Mouse (Mus musculus) lung, embryonic 15.5 days (tissue): Measurements from ENCODE around the gene Efr3b. TPM values are rescaled to one million over a fixed set of nuclear protein-coding genes. Genes with fewer than 3 reads are reported as not detected.
"Not testable (repeated sequence)": the region's sequence is repeated elsewhere in the genome, so short reads cannot be mapped to it uniquely, and the experiment has no call there.

Source experiments
- ATAC-seq: fragments of 200-750 bp; cut with Nextera tagmentation; 2 replicates; pipeline ENCODE4 v1.8.0; 2017; ENCODE audit warnings: moderate number of reproducible peaks, borderline replicate concordance; ENCODE audit not compliant: low FRiP score, low TSS enrichment; ENCODE audit errors: extremely low read depth
- H3K27ac ChIP-seq: fragments of 300-500 bp; sonication (generic); 2 replicates; pipeline ENCODE4 v1.5.1; 2015; ENCODE audit warnings: moderate library complexity, mild to moderate bottlenecking, inconsistent platforms
- H3K27me3 ChIP-seq: fragments of 300-500 bp; sonication (generic); 2 replicates; pipeline ENCODE4 v1.6.1; 2015; ENCODE audit warnings: inconsistent platforms
- H3K36me3 ChIP-seq: fragments of 300-500 bp; sonication (generic); 2 replicates; pipeline ENCODE4 v1.6.1; 2015; ENCODE audit warnings: inconsistent platforms
- H3K4me1 ChIP-seq: fragments of 300-500 bp; sonication (generic); 2 replicates; pipeline ENCODE4 v1.6.1; 2015; ENCODE audit warnings: inconsistent platforms
- H3K4me2 ChIP-seq: fragments of 300-500 bp; sonication (generic); 2 replicates; pipeline ENCODE4 v1.6.1; 2015; ENCODE audit warnings: inconsistent platforms, mild to moderate bottlenecking, moderate library complexity
- H3K4me3 ChIP-seq: fragments of 300-500 bp; sonication (generic); 2 replicates; pipeline ENCODE4 v1.5.1; 2015; ENCODE audit warnings: mild to moderate bottlenecking, inconsistent platforms
- H3K9ac ChIP-seq: fragments of 300-500 bp; sonication (generic); 2 replicates; pipeline ENCODE4 v1.6.1; 2015; ENCODE audit warnings: inconsistent platforms
- H3K9me3 ChIP-seq: fragments of 300-500 bp; sonication (generic); 2 replicates; pipeline ENCODE4 v1.6.1; 2016; ENCODE audit warnings: inconsistent platforms
- WGBS: fragments of 180-500 bp; shearing (Covaris S2); methylation state at CpG from one replicate; pipeline ENCODE4 v1.1.7; 2015; 5-methylcytosine and 5-hydroxymethylcytosine counted together
- polyA plus RNA-seq: library from polyadenylated mRNA; unstranded; fragments of >200 nt; fragmentation: Nextera tagmentation; extraction: Ambion mirVana; gene quantifications from 2 replicates; pipeline ENCODE4 v1.2.1, GENCODE M21; 2015

Gene Efr3b
- polyA plus RNA-seq, 1 experiment from 2014 or later = 4.2 TPM

DNA sequence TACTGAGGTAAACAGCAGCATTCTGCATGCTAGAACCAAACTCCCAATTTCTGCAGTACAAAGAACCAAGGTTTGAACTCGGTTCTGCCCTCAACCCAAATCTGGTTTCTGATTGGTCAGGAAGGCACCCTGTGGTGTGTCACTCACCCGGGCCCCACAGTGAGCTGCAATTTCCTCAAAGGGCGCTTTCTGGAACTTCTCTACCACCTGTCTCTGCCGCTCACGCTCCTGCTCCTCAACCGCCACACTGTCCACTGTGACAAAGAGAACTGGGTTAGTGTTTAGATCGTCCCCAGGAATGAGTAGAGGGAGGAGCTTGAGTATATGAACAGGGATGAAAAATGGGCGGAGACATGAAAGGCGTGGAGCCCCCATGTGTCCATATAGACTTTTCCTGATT, 70.3 kb downstream of the Efr3b start:
- ATAC-seq = no peak
- Histone ChIP-seq H3K4me3 (no peak overlapping the region), H3K9me3 (no peaks in the 10 kb centered on the region), H3K36me3 (no peaks in the 10 kb centered on the region), H3K27ac (no peak overlapping the region), H3K27me3 (no peaks in the 10 kb centered on the region), H3K9ac (no peak overlapping the region), H3K4me1 (no peaks in the 10 kb centered on the region), H3K4me2 (no peak overlapping the region)
- 62% methylated on average over 9 of the region's 9 CpGs for WGBS

DNA sequence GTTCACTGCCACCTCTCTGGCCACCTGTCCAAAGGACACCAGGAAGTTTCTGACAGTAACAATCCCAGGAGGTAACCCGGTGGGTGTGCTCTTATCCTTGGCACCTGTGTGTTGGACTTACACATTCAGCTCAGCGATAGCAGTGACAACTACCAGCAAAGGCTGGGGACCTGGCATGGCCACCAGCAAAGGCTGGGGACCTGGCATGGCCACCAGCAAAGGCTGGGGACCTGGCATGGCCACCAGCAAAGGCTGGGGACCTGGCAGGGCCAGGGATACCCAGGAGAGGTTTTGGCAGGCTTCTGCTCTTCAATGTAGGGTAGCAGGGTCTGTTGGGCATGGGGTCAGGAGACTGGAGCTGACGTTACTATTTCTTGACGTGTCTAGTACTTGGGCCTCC, 71.5 kb downstream of the Efr3b start:
- H3K36me3 ChIP-seq = no peaks in the 10 kb centered on the region
- H3K9ac ChIP-seq = no peak overlapping the region
- ATAC-seq = no peak
- no peak overlapping the region for H3K27ac ChIP-seq
- 86% methylated on average over 4 of the region's 4 CpGs for WGBS
- H3K27me3 ChIP-seq = no peaks in the 10 kb centered on the region
- H3K4me3 ChIP-seq = no peak overlapping the region
- H3K4me2 ChIP-seq = no peak overlapping the region
- no peaks in the 10 kb centered on the region for H3K4me1 ChIP-seq
- H3K9me3 ChIP-seq = no peaks in the 10 kb centered on the region

DNA sequence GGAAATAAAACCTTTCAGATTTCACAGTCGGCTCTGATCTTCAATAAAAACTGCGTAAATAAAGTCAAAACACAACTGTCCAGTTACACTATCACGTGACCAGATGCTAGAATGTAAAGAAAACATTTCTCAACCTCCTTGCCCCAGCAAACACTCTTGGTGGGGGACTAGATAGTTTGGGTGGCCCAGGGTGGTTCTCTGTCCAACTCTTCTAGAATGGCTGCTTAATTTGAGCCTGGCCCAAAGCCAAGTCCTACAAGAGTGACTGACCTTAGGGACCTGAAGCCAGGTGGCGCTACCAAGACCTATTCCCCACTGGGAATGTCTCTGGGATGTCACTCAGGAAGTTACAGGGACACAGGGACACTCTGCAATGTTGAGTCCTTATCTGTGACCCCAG, 78.2 kb downstream of the Efr3b start:
- Histone ChIP-seq H3K36me3 (no peaks in the 10 kb centered on the region), H3K4me3 (peak overlapping the region; percentile 70), H3K27me3 (no peaks in the 10 kb centered on the region), H3K9me3 (no peaks in the 10 kb centered on the region), H3K4me2 (peak overlapping the region; percentile 92), H3K9ac (no peak overlapping the region), H3K4me1 (peaks cover 8% of the 10 kb centered on the region), H3K27ac (peak overlapping the region; percentile 90; the same call in 1 of the 2 replicates)
- 39% methylated on average over 4 of the region's 4 CpGs for WGBS
- ATAC-seq = no peak

DNA sequence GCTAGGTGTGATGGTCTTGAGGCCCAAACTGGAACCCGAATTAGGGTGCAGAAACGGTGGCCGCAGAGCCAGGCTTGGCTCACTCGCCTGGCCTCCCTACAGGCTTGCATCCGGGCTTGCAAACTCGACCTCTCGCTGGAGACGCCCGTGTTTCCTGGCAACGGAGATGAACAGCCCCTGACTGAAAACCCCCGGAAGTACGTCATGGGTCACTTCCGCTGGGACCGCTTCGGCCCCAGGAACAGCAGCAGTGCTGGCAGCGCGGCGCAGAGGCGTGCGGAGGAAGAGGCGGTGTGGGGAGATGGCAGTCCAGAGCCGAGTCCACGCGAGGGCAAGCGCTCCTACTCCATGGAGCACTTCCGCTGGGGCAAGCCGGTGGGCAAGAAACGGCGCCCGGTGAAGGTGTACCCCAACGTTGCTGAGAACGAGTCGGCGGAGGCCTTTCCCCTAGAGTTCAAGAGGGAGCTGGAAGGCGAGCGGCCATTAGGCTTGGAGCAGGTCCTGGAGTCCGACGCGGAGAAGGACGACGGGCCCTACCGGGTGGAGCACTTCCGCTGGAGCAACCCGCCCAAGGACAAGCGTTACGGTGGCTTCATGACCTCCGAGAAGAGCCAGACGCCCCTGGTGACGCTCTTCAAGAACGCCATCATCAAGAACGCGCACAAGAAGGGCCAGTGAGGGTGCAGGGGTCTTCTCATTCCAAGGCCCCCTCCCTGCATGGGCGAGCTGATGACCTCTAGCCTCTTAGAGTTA, 78.7 kb downstream of the Efr3b start:
- peak overlapping the region; percentile 90 for H3K27ac ChIP-seq
- peak overlapping the region; percentile 70 for H3K4me3 ChIP-seq
- H3K36me3 ChIP-seq = no peaks in the 10 kb centered on the region
- H3K9ac ChIP-seq = peak overlapping the region; percentile 75
- WGBS = 2% methylated on average over 53 of the region's 53 CpGs
- peaks cover 8% of the 10 kb centered on the region for H3K4me1 ChIP-seq
- H3K4me2 ChIP-seq = peak overlapping the region; percentile 92
- peaks cover 3% of the 10 kb centered on the region for H3K27me3 ChIP-seq
- no peaks in the 10 kb centered on the region for H3K9me3 ChIP-seq
- peak; percentile 93 for ATAC-seq

DNA sequence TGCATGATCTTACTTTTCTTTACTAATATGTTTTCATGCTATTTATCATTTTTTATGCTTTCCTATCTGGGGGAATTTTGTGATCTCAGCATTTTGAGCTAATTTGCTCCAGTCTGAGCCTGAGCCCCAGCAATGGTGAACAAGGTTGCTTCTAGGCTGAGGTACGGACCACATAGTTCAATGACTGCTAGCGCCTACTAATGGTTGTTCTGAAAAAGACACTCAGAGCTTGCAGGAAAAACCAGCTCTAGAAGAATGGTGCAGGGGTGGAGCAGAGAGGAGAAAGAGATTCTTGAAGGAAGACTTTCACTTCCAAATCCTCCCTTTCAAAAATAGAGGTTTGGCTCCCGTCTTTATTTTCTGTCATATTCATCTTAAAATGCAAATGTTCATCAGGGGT, 82.4 kb downstream of the Efr3b start:
- 15% methylated on average over 3 of the region's 3 CpGs for WGBS
- H3K4me1 ChIP-seq = peaks cover 8% of the 10 kb centered on the region
- H3K9ac ChIP-seq = no peak overlapping the region
- H3K27me3 ChIP-seq = peaks cover 15% of the 10 kb centered on the region
- H3K4me2 ChIP-seq = no peak overlapping the region
- ATAC-seq = no peak
- H3K36me3 ChIP-seq = no peaks in the 10 kb centered on the region
- no peak overlapping the region for H3K27ac ChIP-seq
- H3K9me3 ChIP-seq = no peaks in the 10 kb centered on the region
- H3K4me3 ChIP-seq = no peak overlapping the region

DNA sequence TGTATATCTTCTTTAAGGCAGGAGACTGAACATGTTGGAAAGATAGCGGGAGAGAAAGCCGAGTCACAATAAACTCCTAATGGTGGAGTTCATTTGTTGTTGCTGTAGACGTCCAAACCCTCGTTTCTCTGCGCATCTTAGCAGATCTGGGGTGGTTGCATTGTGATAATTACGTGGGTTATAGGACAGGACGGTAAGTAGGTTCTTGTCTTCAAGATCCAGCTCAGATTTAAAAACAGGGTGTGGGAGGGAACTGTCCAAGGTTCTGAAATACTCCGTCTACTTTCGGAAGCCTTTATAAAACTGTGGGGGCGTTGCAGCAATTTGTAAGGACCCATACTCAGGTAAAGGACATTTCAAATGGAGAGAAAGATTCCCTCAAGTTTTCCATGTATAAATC, 83.3 kb downstream of the Efr3b start:
- no peak overlapping the region for H3K4me3 ChIP-seq
- no peak overlapping the region for H3K4me2 ChIP-seq
- WGBS = 30% methylated on average over 10 of the region's 10 CpGs
- peaks cover 4% of the 10 kb centered on the region for H3K4me1 ChIP-seq
- no peak overlapping the region for H3K9ac ChIP-seq
- no peak for ATAC-seq
- peaks cover 15% of the 10 kb centered on the region for H3K27me3 ChIP-seq
- H3K27ac ChIP-seq = no peak overlapping the region
- H3K9me3 ChIP-seq = no peaks in the 10 kb centered on the region
- H3K36me3 ChIP-seq = no peaks in the 10 kb centered on the region

DNA sequence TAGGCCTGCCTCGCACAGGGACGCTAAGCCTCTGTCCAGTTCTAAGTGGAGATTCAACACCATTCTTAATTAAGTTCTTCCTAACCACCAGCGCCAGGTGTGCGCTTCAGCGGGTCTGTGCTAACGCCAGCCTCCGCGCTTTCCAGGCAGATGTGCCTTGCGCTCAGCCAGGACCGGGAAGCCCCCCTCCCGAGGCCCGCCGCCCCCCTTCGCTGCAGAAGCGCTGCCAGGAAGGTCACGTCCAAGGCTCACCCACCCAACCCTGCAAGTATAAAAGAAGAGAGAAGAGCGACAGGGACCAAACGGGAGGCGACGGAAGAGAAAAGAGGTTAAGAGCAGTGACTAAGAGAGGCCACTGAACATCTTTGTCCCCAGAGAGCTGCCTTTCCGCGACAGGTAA, 84.1 kb downstream of the Efr3b start, which contains the start of gene Pomc:
Gene Pomc (plus strand): TSS at position 301 of the 400 bp plus-strand sequence.
- Histone ChIP-seq H3K4me3 (no peak within 1 kb of the TSS), H3K27me3 (peaks cover 15% of the 10 kb centered on the region), H3K4me1 (no peaks in the 10 kb centered on the region), H3K36me3 (no peaks in the 10 kb centered on the region), H3K27ac (no peak within 1 kb of the TSS), H3K4me2 (no peak within 1 kb of the TSS), H3K9ac (no peak within 1 kb of the TSS), H3K9me3 (no peaks in the 10 kb centered on the region)
- no peak for ATAC-seq
- 27% methylated on average over 22 of the region's 22 CpGs for WGBS

DNA sequence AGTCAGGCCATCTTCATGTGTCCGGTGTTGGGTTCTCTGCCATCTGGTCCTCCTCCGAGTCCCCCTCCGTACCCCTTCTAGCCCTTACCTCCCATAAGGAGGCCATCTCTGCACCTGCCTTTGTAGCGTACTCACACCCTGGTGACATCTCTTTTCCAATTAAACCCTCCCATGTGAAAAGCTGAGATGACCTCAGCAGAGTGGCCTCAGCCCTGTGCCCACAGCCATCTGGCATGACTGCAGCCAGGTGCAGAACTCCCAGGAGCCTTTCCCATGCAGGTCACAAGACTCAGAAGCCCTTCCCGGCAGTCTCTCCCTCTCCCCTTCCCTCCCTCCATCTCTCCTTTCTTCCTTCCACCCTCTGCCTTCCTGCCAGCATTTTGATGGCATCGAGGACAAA, 91.2 kb downstream of the Efr3b start:
- WGBS = 67% methylated on average over 6 of the region's 6 CpGs
- Histone ChIP-seq H3K36me3 (no peaks in the 10 kb centered on the region), H3K4me2 (no peak overlapping the region), H3K27ac (no peak overlapping the region), H3K9ac (no peak overlapping the region), H3K4me1 (no peaks in the 10 kb centered on the region), H3K27me3 (no peaks in the 10 kb centered on the region), H3K4me3 (no peak overlapping the region), H3K9me3 (no peaks in the 10 kb centered on the region)
- no peak for ATAC-seq

DNA sequence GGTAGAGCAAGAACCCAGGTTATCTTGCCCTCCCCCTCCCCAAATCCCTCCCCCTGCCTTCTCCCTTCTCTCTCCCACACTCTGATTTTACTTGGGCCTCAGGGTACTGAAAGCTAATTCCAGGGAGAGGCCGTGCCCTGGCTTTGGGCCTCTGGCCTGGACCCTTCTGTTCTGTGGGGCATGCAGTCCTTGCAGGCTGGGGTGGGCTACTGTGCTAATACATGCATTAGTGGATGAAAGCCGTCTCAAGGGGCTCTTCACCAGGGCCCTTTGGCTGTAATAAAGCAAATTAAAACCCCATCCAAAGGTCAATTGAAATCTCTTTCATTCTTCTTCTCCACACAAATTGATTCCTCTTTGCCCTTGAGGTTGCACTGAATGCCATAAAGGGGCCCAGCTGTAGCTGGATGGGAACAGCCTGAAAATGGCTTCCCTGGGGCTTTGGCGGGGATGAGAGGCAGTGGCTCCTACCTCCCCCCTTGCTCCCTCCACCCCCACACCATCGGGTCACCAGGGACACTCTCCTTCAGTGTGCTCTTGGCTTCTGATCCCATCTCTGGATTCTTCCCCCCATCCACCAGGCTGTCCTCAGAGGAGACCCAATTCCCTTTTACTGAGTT, 94.2 kb downstream of the Efr3b start:
- no peaks in the 10 kb centered on the region for H3K4me1 ChIP-seq
- no peak overlapping the region for H3K9ac ChIP-seq
- H3K36me3 ChIP-seq = no peaks in the 10 kb centered on the region
- H3K4me2 ChIP-seq = no peak overlapping the region
- H3K9me3 ChIP-seq = no peaks in the 10 kb centered on the region
- no peak overlapping the region for H3K27ac ChIP-seq
- WGBS = 57% methylated on average over 4 of the region's 4 CpGs
- H3K4me3 ChIP-seq = no peak overlapping the region
- H3K27me3 ChIP-seq = no peaks in the 10 kb centered on the region
- ATAC-seq = no peak

DNA sequence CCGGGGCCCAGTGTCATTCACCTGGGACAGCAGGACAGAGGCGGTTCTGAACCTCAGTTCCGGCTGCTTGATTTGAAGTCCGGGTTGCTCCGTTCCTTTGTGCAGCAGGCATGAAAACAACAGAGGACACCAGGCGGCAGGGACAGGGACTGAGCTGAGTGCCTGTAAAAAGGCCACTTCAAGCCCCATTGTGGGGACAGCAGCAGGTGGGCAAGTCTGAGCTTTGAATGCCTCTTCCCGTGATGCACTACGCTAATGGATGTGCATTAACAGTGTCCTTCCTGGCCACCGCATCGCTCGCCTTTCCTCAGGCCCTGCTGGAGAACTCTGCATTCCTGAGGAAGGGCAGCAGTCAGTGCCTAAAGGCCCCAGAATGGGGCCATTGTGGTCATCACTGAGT, 96.7 kb downstream of the Efr3b start:
- H3K27ac ChIP-seq = no peak overlapping the region
- no peak overlapping the region for H3K4me2 ChIP-seq
- H3K9me3 ChIP-seq = no peaks in the 10 kb centered on the region
- no peaks in the 10 kb centered on the region for H3K27me3 ChIP-seq
- ATAC-seq = no peak
- no peaks in the 10 kb centered on the region for H3K36me3 ChIP-seq
- H3K4me3 ChIP-seq = no peak overlapping the region
- H3K9ac ChIP-seq = no peak overlapping the region
- no peaks in the 10 kb centered on the region for H3K4me1 ChIP-seq
- 40% methylated on average over 11 of the region's 11 CpGs for WGBS

DNA sequence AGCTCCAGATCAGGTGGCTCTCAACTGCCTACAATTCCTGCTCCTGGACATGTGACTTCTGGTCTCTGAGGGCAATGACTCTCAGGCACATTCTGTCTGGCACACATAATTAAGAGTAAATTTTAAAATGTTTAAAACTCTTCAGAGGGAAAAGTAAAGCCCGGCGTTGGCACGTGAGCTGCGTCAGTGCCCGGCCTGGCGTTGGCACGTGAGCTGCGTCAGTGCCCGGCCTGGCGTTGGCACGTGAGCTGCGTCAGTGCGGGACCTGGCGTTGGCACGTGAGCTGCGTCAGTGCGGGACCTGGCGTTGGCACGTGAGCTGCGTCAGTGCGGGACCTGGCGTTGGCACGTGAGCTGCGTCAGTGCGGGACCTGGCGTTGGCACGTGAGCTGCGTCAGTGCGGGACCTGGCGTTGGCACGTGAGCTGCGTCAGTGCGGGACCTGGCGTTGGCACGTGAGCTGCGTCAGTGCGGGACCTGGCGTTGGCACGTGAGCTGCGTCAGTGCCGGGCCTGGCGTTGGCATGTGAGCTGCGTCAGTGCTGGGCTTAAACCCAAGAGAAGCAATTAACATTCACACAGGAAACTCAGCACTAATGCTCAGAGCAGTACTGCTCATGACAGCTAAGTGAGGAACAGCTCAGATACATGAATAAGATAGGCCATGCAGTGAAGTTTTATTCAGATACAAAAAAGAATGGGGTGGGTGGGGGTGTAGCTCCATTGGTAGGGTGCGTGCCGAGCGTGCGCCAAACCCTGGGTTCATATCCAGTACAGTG, 108.4 kb downstream of the Efr3b start:
- H3K4me2 ChIP-seq, H3K4me1 ChIP-seq, H3K27ac ChIP-seq, ATAC-seq, H3K27me3 ChIP-seq, H3K4me3 ChIP-seq, H3K9me3 ChIP-seq, H3K36me3 ChIP-seq, H3K9ac ChIP-seq: not testable (repeated sequence)
- 80% methylated on average over 36 of the region's 47 CpGs for WGBS

DNA sequence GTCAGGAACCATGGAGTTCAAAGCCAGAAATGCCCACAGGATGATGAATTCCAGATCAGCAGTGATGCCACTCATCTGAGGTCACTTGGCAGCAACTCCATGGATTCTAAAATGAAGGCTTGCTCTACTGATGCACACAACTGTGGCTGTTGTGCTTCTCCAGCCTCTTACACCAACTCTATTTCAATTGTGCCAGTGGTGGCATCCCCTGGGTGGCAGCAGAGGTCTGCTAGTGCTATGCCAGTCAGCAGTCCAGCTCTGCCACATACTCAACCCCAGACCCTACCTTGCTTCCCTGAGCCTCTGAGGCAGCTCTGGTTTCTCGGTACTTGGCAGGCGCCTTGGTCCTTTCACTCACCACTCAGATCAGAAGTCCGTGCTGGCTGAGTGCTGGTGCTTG, 109.9 kb downstream of the Efr3b start:
- 61% methylated on average over 3 of the region's 3 CpGs for WGBS
- Histone ChIP-seq H3K4me3 (no peak overlapping the region), H3K36me3 (no peaks in the 10 kb centered on the region), H3K9me3 (no peaks in the 10 kb centered on the region), H3K4me2 (no peak overlapping the region), H3K27me3 (no peaks in the 10 kb centered on the region), H3K27ac (no peak overlapping the region), H3K9ac (no peak overlapping the region), H3K4me1 (no peaks in the 10 kb centered on the region)
- ATAC-seq = no peak
